Mouse (Mus musculus) small intestine, adult 2 months (tissue): ENCODE data around the gene Swsap1. TPM values are rescaled to one million over a fixed set of nuclear protein-coding genes. Genes with fewer than 3 reads are reported as not detected.

Experiments
- H3K27ac ChIP-seq: fragments of 200-500 bp; 2 replicates; pipeline ENCODE4 v1.5.1; 2012; ENCODE audit warnings: low read depth, low read length, control low read depth, inconsistent platforms; ENCODE audit not compliant: insufficient read depth
- H3K27me3 ChIP-seq: fragments of 200-500 bp; 2 replicates; pipeline ENCODE4 v1.6.1; 2012; ENCODE audit warnings: mild to moderate bottlenecking, moderate library complexity, low read length, inconsistent platforms; ENCODE audit not compliant: control insufficient read depth, insufficient read depth
- H3K36me3 ChIP-seq: fragments of 200-500 bp; 2 replicates; pipeline ENCODE4 v1.6.1; 2012; ENCODE audit warnings: mild to moderate bottlenecking, low read length, control low read depth, inconsistent platforms; ENCODE audit not compliant: control insufficient read depth, insufficient read depth
- H3K4me1 ChIP-seq: fragments of 200-500 bp; 2 replicates; pipeline ENCODE4 v1.6.1; 2012; ENCODE audit warnings: low read length, inconsistent platforms, mixed read lengths; ENCODE audit not compliant: control insufficient read depth, insufficient read depth, insufficient read length
- H3K4me3 ChIP-seq: fragments of 200-500 bp; 2 replicates; pipeline ENCODE4 v1.5.1; 2012; ENCODE audit warnings: low read depth, mild to moderate bottlenecking, control low read depth, inconsistent platforms, low read length, moderate library complexity
- CTCF ChIP-seq: fragments of 200-500 bp; IDR thresholded peaks from 2 replicates; pipeline ENCODE4 v1.5.1; 2012; ENCODE audit warnings: low read depth, mild to moderate bottlenecking, control low read depth, inconsistent platforms, low read length, moderate library complexity, mixed read lengths; ENCODE audit not compliant: insufficient replicate concordance, insufficient read length; ENCODE audit errors: extremely low read depth
- POLR2A ChIP-seq: fragments of 200-500 bp; IDR thresholded peaks from 2 replicates; pipeline ENCODE4 v1.6.1; 2012; ENCODE audit warnings: low read depth, mild to moderate bottlenecking, control low read depth, inconsistent platforms, low read length, moderate library complexity
- WGBS: fragments of 180-500 bp; shearing (Covaris S2); methylation state at CpG from one replicate; pipeline ENCODE4 v1.1.7; 2018; 5-methylcytosine and 5-hydroxymethylcytosine counted together
- polyA plus RNA-seq: library from polyadenylated mRNA; depleted of rRNA; stranded (reverse); fragments of >200 nt; gene quantifications from 2 replicates; pipeline ENCODE4 v1.2.3, GENCODE M21; 2012

Swsap1 gene
- polyA plus RNA-seq, 1 experiment = 7.1 TPM

DNA sequence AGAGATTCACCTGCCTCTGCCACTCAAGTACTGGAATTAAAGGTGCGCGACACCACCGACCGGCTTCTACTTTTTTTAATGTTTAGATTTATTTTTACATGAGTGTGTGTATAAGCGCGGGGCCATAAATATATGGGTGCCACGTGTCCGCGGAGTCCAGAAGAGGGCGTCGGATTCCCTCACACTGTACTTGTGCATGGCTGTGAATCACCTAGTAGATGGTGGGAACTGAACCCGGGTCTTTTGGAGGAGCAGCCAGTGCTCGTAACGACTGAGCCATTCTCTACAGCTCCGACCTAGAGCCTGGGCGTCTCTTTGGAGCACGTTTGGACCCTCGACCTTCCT lies 358 bp upstream of the Swsap1 start:
- Histone ChIP-seq H3K36me3 (no peaks in the 10 kb centered on the region), H3K27me3 (no peaks in the 10 kb centered on the region), H3K4me1 (0 out of 2 replicates have a peak, but pooled peaks cover 3% of the 10 kb centered on the region), H3K27ac (peak overlapping the region; percentile 82), H3K4me3 (peak overlapping the region; percentile 73)
- TF ChIP-seq POLR2A (no peak), CTCF (peak; percentile 25; the same call in 1 of the 2 replicates)
- WGBS = under 1% methylated on average over 18 of the region's 18 CpGs

DNA sequence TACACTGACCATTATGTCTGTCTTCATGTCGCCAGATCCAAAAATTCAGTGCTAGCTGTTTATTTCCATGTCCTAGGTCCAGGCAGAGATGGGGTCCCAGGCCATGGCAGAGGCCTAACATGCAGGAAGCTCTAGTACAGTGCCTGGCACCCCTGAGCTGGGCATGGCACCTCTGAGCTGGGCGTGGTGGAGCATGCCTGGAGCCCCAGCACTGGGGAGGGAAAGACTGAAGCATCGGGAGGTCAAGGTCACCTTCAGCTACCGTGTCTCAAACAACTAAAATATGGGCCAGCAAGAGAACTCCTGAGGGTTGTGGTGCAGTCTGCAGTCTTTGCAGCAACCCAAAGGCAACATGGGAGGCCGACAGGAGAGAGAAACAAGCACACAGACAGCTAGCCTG lies 2.8 kb downstream of the Swsap1 start:
- no peak overlapping the region for H3K4me3 ChIP-seq
- 63% methylated on average over 5 of the region's 5 CpGs for WGBS
- H3K36me3 ChIP-seq = no peaks in the 10 kb centered on the region
- peaks cover 28% of the 10 kb centered on the region for H3K27me3 ChIP-seq
- TF ChIP-seq POLR2A (no peak), CTCF (no peak)
- no peak overlapping the region for H3K27ac ChIP-seq
- H3K4me1 ChIP-seq = peaks cover 17% of the 10 kb centered on the region

DNA sequence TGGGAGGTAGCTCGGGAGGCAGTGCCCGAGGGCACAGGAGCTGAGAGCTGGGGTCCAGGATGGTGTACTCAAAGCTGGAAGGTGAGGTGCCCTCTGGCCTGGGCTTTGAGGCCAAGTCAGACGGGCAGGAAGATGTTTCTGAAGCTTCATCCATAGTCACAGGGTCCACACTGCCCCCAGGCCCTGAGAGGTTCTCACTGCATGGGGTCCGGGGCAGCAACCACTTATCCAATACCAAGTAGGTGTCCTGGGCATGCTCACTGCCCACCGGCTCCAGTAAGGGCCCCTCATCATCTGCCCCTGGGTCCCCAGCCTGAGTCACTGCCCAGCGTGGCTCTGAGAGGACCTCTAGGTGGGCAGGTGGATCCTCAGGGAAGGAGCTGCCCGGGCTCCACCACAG lies 3.7 kb downstream of the Swsap1 start:
- 92% methylated on average over 7 of the region's 7 CpGs for WGBS
- no peaks in the 10 kb centered on the region for H3K36me3 ChIP-seq
- peaks cover 17% of the 10 kb centered on the region for H3K4me1 ChIP-seq
- TF ChIP-seq POLR2A (no peak), CTCF (no peak)
- H3K27ac ChIP-seq = no peak overlapping the region
- no peak overlapping the region for H3K4me3 ChIP-seq
- peaks cover 29% of the 10 kb centered on the region for H3K27me3 ChIP-seq

DNA sequence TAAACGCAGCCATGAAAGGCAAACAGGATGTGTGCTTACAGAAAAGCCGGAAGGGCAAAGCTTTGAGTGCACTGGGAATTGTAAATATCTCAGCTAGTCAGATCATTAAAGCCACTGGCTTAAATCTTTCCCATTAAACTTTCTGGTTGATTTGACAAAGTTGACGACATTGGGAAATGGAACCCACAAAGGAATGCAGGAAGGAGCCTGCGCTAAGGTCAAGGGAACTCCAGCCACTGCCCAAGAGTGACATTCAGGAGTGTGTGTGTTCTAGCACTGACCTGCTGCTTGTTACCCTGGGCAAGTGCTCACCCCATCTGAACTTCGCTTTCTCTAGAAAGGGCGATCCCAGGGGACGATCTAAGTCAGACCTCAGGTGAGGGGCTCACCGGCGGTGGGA lies 4.6 kb downstream of the Swsap1 start:
- Histone ChIP-seq H3K27ac (no peak overlapping the region), H3K4me3 (no peak overlapping the region), H3K27me3 (peaks cover 29% of the 10 kb centered on the region), H3K4me1 (peaks cover 17% of the 10 kb centered on the region), H3K36me3 (no peaks in the 10 kb centered on the region)
- no peak for TF ChIP-seq CTCF
- no peak for TF ChIP-seq POLR2A
- 66% methylated on average over 9 of the region's 9 CpGs for WGBS

DNA sequence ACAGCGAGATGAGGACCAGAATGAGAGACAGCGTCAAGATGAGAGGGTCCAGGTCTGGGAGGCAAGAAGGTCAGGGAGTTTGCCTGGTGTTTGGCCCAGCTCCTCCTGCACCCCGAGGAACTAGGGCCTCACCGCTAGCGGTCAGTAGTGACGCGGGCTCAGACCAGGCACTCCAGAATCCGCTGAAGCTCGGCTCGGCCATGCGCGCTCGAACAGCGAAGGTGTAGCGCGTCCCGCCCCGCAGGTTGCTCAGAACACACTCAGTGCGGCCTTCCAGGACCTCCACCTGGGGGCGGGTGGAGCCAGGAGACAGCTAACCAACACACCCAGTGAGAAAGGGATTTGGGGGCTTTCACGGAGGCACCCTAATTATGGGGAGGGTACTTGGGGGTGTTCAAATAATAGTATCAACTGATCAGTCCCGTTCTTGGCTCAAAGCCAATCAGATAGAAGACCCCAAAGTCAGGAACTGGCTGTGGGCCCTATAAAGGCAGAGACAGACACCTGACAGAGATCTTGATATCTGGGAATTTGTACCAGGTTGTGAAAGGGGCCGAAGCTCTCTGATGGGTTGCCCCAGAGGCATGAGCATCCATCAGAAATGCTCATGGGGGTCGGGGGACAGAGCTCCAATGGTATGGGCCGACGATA lies 5.1 kb downstream of the Swsap1 start:
- Histone ChIP-seq H3K36me3 (no peaks in the 10 kb centered on the region), H3K27me3 (peaks cover 29% of the 10 kb centered on the region), H3K4me1 (peaks cover 17% of the 10 kb centered on the region), H3K27ac (no peak overlapping the region), H3K4me3 (no peak overlapping the region)
- no peak for TF ChIP-seq POLR2A
- TF ChIP-seq CTCF = no peak
- WGBS = 25% methylated on average over 26 of the region's 26 CpGs

DNA sequence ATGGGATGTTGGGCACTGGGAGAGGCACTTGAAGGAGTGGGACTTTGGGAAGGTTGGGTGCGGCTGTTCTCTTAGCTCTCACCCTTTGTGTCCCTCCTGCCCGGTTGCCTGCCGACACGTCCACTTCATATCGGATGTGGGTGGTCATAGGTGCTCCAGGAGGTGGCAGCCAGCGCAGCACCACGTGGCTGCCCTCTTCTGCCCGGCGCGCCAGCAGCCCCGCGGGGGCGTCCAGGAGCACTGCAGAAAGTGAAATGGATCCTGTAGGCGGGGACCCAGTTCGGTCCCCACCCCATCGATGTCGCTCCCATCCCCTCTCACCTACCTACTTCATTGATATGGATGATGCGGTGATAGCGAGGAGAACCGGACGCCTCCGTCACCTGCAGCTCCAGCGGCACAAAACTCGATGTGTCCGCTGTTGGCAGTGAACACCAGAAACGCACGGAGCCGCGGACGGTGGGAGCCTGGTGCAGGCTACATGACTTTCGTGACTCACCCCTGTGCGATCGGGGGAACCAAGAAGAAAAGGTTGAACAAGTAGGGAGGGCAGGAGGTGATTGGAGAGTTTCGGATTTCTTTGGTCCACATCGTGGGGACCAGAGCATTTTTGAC lies 5.9 kb downstream of the Swsap1 start:
- Histone ChIP-seq H3K36me3 (no peaks in the 10 kb centered on the region), H3K4me1 (peaks cover 17% of the 10 kb centered on the region), H3K27ac (no peak overlapping the region), H3K4me3 (peak overlapping the region; percentile 57), H3K27me3 (peaks cover 29% of the 10 kb centered on the region)
- TF ChIP-seq POLR2A (no peak), CTCF (no peak)
- 7% methylated on average over 35 of the region's 35 CpGs for WGBS

DNA sequence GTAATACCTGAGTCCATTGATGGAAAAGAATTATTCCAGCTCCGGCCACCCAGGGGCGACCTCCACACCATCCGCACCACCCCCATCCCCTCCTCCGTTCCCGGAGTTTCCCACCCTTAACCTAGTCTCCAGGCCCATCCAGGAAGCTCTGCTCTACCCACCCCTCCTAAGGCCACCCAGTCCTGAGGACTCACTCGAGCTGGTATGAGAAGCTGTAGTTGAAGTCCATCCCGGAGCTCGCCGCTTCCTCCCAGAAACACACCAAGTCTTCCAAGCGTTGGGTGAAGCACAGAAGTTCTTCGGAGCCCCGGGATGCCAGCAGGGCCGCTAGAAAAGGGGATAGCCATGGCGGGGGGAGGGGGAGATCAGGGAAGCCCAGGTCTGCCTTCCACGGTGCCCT lies 6.5 kb downstream of the Swsap1 start:
- H3K4me1 ChIP-seq = peaks cover 17% of the 10 kb centered on the region
- H3K36me3 ChIP-seq = no peaks in the 10 kb centered on the region
- no peak overlapping the region for H3K27ac ChIP-seq
- H3K27me3 ChIP-seq = peaks cover 29% of the 10 kb centered on the region
- peak overlapping the region; percentile 57 for H3K4me3 ChIP-seq
- TF ChIP-seq POLR2A (no peak), CTCF (no peak)
- under 1% methylated on average over 15 of the region's 15 CpGs for WGBS
